Mouse (Mus musculus) thymus, adult 18-20 months (tissue): ENCODE data around the gene Wwp2.

Experiments used
- DNase-seq, 2 experiments: peaks; one replicate each; pipeline ENCODE4 v3.0.0; 2022; ENCODE audit warnings: mixed read lengths in 2 of 2

Wwp2 gene

GRCm38 (mm10) chr8:107435962-107436831 is at the start of gene Wwp2:
TSS of gene Wwp2 (plus strand) at chr8:107436365.
- peak; percentile 79 to 80 for DNase-seq

DNA sequence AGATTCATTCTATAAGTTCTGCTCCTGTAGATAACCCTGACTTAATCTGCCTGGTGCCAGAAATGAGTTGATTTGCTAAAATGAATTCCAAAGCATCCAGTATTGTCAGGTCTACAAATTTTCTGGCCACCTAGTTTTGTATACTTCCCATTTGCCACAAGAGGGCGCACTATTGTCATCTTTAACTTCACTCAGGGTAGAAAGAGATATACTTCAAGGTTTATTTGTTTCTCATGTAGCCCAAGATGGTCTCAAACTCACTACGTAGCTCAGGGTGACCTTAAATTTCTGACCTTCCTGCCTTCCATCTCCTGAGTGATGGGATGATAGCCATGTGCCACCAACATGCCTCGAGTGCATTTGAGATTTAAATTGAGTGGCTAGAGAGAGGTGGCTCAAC is 49.5 kb upstream of the Wwp2 start:
- no peak for DNase-seq

GRCm38 (mm10) chr8:107387861-107388260 is 48.3 kb upstream of the Wwp2 start:
- DNase-seq = no peak

DNA sequence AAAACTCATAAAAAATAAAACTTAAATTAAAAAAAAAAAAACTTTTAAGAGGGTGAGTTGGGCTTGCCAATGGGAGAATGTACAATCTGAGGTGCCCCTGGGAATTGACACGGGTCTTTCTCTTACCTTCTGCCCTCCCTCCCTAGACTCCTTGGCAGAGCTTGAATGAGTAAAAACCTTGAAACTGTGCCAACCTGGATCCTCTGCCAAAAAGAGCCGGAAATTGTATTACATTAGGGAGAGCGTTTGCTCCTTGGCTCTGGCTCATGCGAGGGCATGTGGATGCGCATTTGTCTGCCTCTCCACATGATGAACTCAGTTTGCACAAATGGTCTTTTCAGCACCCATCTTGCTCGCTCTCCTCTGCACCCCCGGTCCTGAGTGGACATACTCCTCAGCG is 46.6 kb upstream of the Wwp2 start:
- DNase-seq = no peak

- no peak for DNase-seq
These were observed 45.6 kb upstream of the Wwp2 start for GRCm38 (mm10) chr8:107390476-107391135.

GRCm38 (mm10) chr8:107391136-107391516 is 45.0 kb upstream of the Wwp2 start:
- DNase-seq = no peak

DNA sequence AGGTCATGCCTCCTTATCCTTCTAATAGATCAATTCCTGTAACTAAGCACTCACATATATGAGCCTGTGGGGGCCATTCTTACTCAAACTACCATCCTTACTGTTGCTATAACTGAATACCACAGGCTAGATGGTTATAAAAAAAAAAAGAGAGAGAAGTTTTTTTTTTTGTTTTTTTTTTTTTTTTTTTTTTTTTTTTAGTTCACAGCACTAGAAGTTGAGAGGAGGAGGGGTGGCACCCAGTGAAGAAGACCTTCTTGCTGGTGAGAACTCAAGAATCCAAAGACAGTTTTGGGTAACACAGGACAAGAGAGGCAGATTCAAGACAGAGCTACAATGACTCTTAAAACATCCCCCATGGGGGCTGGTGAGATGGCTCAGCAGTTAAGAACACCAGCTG is 40.8 kb upstream of the Wwp2 start:
- no peak for DNase-seq

GRCm38 (mm10) chr8:107396106-107396670 is 40.0 kb upstream of the Wwp2 start:
- no peak for DNase-seq

- no peak for DNase-seq
These were observed 38.5 kb upstream of the Wwp2 start for GRCm38 (mm10) chr8:107397665-107398064.

- DNase-seq = no peak
These were observed 36.7 kb upstream of the Wwp2 start for GRCm38 (mm10) chr8:107399495-107399894.

GRCm38 (mm10) chr8:107401866-107402265 is 34.3 kb upstream of the Wwp2 start:
- no peak for DNase-seq

DNA sequence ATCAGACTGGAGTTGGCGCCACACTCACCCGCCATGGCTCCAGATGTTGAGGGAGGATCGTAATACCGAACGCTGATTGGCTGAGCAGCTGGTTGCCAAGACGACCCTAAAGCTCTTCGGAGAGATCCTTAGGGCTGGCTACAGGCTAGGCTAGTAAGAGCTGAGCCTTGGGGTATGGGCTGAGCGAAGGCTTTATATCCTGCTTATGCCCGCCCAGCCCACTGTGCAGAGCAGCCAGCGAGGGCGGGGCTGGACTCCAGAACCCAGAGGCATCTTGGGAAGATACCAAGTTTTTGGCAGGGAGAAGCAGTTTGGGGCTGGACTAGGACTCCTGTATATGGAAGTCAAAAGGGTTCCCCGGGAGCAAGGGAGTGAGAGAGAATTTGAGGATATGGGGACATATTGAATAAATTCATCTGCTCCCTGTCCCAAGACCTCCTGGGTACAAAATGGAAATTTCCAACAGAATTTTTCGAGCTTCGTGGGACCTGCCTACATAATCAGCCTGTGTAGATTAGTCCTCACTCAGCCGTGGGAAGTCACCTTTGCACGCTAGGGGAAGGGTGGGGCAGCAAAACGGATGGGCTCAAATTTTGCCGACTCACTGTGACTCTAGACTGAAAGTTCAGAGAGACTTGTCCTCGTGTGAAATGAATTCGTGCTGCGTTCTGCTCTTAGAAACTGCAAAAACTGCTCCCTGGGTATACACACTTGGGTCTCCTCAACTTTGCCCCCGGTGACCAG is 33.0 kb upstream of the Wwp2 start, which contains the start of gene Nqo1:
Gene Nqo1, minus strand, starts transcription at position 169 of the 744 bp plus-strand sequence.
- peak; percentile 24 to 39 for DNase-seq

- no peak for DNase-seq
These were observed 32.1 kb upstream of the Wwp2 start for GRCm38 (mm10) chr8:107404057-107404456.

GRCm38 (mm10) chr8:107405935-107406334 is 30.2 kb upstream of the Wwp2 start:
- no peak for DNase-seq

DNA sequence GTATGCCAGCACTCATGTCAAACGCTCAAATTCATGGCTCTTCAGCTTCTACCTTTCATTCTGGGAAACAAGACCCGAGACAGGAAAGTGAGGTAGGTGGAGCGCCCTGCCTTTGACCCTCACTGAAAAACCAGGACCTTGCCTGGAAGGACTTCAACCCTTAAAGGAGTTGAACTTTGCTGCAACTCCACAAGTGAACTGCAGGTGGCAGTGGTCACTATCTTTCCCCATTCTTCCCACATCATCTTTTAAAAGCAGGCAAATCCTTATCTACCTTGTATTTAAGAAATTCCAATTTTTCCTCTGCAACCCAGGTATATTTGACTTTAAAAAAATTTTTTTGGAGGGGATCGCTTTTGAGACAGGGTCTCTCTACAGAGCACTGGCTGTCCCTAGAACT is 24.8 kb upstream of the Wwp2 start:
- DNase-seq = no peak

DNA sequence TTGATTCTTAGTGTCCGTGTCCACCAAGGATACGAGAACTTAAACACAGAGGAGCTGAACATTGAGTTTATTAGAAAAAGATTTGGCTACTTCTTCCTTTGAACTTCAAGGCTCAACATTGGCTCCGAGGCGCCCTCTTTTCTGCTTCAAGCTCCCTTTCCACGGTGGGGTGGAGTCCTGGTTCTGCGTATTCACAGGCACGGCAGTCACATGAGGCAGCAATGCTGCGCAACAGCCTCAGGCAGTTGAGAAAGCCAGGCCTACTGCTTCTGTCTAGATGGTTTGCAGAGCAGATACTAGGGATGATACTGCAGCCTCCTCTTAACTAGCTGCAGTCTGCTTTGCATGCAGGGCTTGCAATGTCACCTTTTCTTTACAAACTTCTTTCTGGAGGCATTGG is 23.6 kb upstream of the Wwp2 start:
- DNase-seq = no peak

GRCm38 (mm10) chr8:107413881-107414280 is 22.3 kb upstream of the Wwp2 start:
- no peak for DNase-seq

GRCm38 (mm10) chr8:107417001-107417400 is 19.2 kb upstream of the Wwp2 start:
- DNase-seq = no peak

GRCm38 (mm10) chr8:107424176-107424575 is 12.0 kb upstream of the Wwp2 start:
- DNase-seq = no peak

DNA sequence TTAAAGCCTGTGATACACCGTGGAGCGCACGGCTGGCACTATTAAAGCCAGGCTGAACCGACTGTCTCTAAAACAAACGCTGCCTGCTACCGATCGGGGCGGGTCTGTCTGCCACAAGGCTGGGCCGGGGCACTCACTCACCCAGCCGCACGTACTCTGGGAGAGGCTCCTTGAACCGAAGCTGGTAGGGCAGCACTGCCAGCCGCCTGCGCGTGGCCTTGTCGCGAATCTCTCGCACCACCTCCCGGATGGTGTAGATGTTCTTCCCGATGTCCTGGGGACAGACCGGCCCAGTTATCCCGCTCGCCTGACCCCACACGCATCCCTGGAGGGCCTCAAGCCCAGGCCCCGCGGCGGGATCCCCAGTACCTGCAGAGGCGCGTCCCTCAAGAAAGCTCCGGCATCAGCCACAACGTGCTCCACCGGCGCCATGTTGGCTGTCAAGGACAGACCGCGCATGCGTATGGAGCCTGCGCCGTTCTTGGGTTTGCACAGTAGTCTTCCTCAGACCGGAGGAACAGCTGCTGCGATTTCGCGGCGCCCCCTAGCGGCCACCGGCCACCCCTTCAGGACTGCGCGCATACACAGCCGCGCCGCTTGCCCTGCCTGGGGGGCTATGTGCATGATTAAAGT is 11.5 kb upstream of the Wwp2 start, which contains the start of gene Nob1:
Gene Nob1, minus strand, starts transcription at position 455 of the 633 bp plus-strand sequence.
- DNase-seq = peak; percentile 94 to 95

- no peak for DNase-seq
These were observed 11.0 kb upstream of the Wwp2 start for GRCm38 (mm10) chr8:107425230-107425597.

DNA sequence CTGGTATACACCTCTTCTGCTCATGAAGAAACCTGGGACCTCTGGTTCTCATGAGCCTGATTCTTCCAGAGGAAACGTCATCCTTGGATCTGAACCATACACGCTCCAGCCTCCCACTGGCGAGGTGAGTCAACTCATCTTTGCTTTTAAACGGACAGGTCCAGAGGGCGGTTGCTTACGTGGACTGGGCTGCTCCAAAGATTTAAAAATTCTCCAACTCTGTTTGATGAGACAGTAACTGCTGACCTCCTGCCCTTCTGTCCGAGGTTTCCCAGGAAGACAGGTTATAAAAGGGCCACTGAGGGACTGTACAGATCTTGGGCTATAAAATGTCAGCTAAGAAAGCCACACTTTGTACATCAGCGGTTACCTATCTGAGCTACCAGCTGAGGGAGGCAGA is 5.3 kb upstream of the Wwp2 start:
- no peak for DNase-seq
